ENCODE assay signal across 8 mouse cellular contexts in the genomic region with DNA sequence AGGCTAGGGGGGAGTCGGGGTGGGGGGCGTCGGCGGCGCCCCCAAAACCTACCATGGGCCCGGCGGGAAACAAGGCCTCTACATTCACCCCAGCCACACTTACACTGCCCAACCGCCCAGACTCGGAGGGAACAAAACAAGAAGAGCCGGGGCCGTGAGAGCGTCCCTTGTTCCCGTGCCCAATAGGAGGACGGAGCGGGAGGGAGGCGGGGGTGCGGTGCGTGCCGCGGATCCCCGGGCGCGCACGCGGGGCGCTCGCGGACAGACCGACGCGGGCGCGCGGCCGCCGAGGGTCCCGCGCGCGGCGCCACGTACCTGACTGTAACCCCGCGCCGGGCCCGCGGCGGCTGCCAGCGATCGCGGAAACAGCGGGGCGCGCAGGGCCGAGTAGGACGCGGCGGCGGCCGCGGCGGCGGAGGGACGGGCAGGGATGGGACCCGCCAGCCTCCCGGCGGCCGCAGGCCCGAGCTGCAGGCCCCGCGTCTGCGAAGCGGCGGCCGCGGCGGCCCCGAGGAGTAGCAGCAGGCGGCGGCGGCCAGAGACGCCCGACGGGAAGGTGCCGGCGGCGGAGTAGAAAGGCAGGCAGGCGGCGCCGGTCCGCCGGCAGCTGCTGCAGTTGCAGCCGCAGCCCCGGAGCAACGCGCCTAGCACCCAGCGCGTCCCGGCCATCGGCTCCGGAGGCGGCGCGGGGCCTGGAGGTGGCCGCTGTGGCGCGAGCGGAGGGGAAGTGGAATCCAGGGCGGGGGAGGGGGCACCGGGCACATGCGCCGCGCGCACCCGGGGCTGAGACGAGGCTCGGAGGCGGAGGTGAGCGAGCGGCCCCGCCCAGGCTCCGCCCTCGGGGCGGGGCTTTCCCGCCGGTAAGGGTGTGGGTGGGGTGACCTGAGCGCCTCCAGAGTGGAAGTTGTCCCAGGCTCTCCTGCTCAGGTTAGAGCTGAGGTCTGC. TPM values are rescaled to one million over a fixed set of nuclear protein-coding genes. Genes with fewer than 3 reads are reported as not detected.
A peak's percentile ranks its signal among the peaks of the same experiment; 100 is the strongest.
DNase-seq lines count a peak whose midpoint lies in the region; ATAC-seq and TF ChIP-seq lines count a peak whose summit lies in the region.

A gene (minus strand): TSS at position 729 of the 945 bp plus-strand sequence.

- H3K9ac ChIP-seq in CH12.LX (ENCODE audit: insufficient read depth, low read depth) = peak within 1 kb of the TSS; percentile 97
- H3K9ac ChIP-seq in forebrain, embryonic 12.5 days = peak within 1 kb of the TSS; percentile 96
- peak within 1 kb of the TSS; percentile 99 for H3K9ac ChIP-seq in heart, postnatal 0 days (replicated peaks; ENCODE audit: low read depth, low read length)
- H3K9ac ChIP-seq in liver, postnatal 0 days (replicated peaks) = peak within 1 kb of the TSS; percentile 77
- peak within 1 kb of the TSS; percentile 98 for H3K9ac ChIP-seq in neural tube, embryonic 14.5 days (replicated peaks; ENCODE audit: low read depth, low read length)

- in situ Hi-C loops in CH12.LX (cut with MboI; ENCODE audit: low pct_ligation_motif_present, low pct_unique_long_range_greater_than_20kb, low sequenced_read_pairs) = no loop called here

- no peaks in the 10 kb centered on the region for H3K27me3 ChIP-seq in CH12.LX (replicated peaks)
- no peaks in the 10 kb centered on the region for H3K27me3 ChIP-seq in forebrain, embryonic 12.5 days
- H3K27me3 ChIP-seq in heart, postnatal 0 days (ENCODE audit: control insufficient read depth, insufficient read depth, low read length) = no peaks in the 10 kb centered on the region
- no peaks in the 10 kb centered on the region for H3K27me3 ChIP-seq in liver, postnatal 0 days (ENCODE audit: insufficient read depth, low read length)
- H3K27me3 ChIP-seq in neural tube, embryonic 14.5 days (ENCODE audit: control insufficient read depth, insufficient read depth, low read length) = no peaks in the 10 kb centered on the region

- no peak for TF ChIP-seq CTCF in CH12.LX (conservative IDR thresholded peaks at IDR 0.05 in 1 of 2, IDR thresholded peaks at IDR 0.05 in 1 of 2; ENCODE audit: low read depth in 2 of 2, low read length in 2 of 2)
- TF ChIP-seq CTCF in heart, postnatal 0 days (IDR thresholded peaks at IDR 0.05; ENCODE audit: low read depth) = no peak
- 0 out of 2 replicates have a peak, but pooled peaks have one; percentile 7 for TF ChIP-seq CTCF in liver, postnatal 0 days (IDR thresholded peaks at IDR 0.05; ENCODE audit: low read depth)

- TF ChIP-seq EP300 in CH12.LX (IDR thresholded peaks at IDR 0.05; ENCODE audit: low read length) = no peak
- TF ChIP-seq EP300 in heart, postnatal 0 days (IDR thresholded peaks at IDR 0.05; ENCODE audit: low read depth) = no peak
- TF ChIP-seq EP300 in liver, postnatal 0 days (IDR thresholded peaks at IDR 0.05; ENCODE audit: low read depth) = no peak

- H3K79me2 ChIP-seq in CH12.LX (replicated peaks; ENCODE audit: control insufficient read depth, extremely low read depth, insufficient read depth, poor library complexity, severe bottlenecking) = peaks cover 37% of the 10 kb centered on the region

- peak; percentile 74 for TF ChIP-seq POLR2A in CH12.LX (IDR thresholded peaks at IDR 0.05; ENCODE audit: low read depth, low read length)

- TF ChIP-seq RAD21 in CH12.LX (IDR thresholded peaks at IDR 0.05; ENCODE audit: low read depth, low read length) = no peak

- peak; percentile 83 for DNase-seq in CH12.LX (ENCODE audit: extremely low read depth)
- peak; percentile 76 for DNase-seq in c-Kit-positive CD71-positive TER-119-negative erythroid progenitor cells, embryonic 14.5 days (ENCODE audit: low read depth)
- DNase-seq in heart, postnatal 0 days (ENCODE audit: low spot score) = peak; percentile 89
- peak; percentile 63 for DNase-seq in large intestine, adult 2 months (ENCODE audit: low read depth, low spot score)
- peak; percentile 95 for DNase-seq in liver, postnatal 0 days
- peak; percentile 96 for DNase-seq in testis, postnatal 10 days (ENCODE audit: low spot score)

- peak within 1 kb of the TSS; percentile 85 for H3K4me2 ChIP-seq in CH12.LX (ENCODE audit: insufficient read depth, low read depth, poor library complexity, severe bottlenecking)
- H3K4me2 ChIP-seq in forebrain, embryonic 12.5 days = peak within 1 kb of the TSS; percentile 74
- peak within 1 kb of the TSS; percentile 88 for H3K4me2 ChIP-seq in heart, postnatal 0 days (ENCODE audit: low read depth, low read length)
- H3K4me2 ChIP-seq in liver, postnatal 0 days (ENCODE audit: low read depth, low read length) = peak within 1 kb of the TSS; percentile 77
- peak within 1 kb of the TSS; percentile 61 for H3K4me2 ChIP-seq in neural tube, embryonic 14.5 days (ENCODE audit: low read depth, low read length)

- dilution Hi-C loops in CH12.LX (cut with MboI; ENCODE audit: extremely low pct_ligation_motif_present, extremely low pct_unique_long_range_greater_than_20kb, low sequenced_read_pairs) = no loop called here

- no peaks in the 10 kb centered on the region for H3K9me3 ChIP-seq in CH12.LX (replicated peaks; ENCODE audit: low read length)
- no peaks in the 10 kb centered on the region for H3K9me3 ChIP-seq in forebrain, embryonic 12.5 days
- H3K9me3 ChIP-seq in heart, postnatal 0 days (replicated peaks; ENCODE audit: control insufficient read depth, low read length) = no peaks in the 10 kb centered on the region
- H3K9me3 ChIP-seq in liver, postnatal 0 days (ENCODE audit: low read length) = no peaks in the 10 kb centered on the region
- H3K9me3 ChIP-seq in neural tube, embryonic 14.5 days (ENCODE audit: control insufficient read depth, low read length) = no peaks in the 10 kb centered on the region

- H3K27ac ChIP-seq in CH12.LX (ENCODE audit: insufficient read depth, low read depth) = peak within 1 kb of the TSS; percentile 78
- H3K27ac ChIP-seq in forebrain, embryonic 12.5 days = peak within 1 kb of the TSS; percentile 99
- H3K27ac ChIP-seq in heart, postnatal 0 days (ENCODE audit: low read depth) = peak within 1 kb of the TSS; percentile 99
- H3K27ac ChIP-seq in liver, postnatal 0 days (ENCODE audit: low read depth) = peak within 1 kb of the TSS; percentile 98
- H3K27ac ChIP-seq in neural tube, embryonic 14.5 days (ENCODE audit: low read depth, low read length) = peak within 1 kb of the TSS; percentile 97

- peaks cover 7 to 17% of the 10 kb centered on the region in 2 experiments for H3K4me1 ChIP-seq in CH12.LX (ENCODE audit: control insufficient read depth in 1 of 2, insufficient read depth in 2 of 2)
- peaks cover 31% of the 10 kb centered on the region for H3K4me1 ChIP-seq in forebrain, embryonic 12.5 days
- peaks cover 4% of the 10 kb centered on the region; the same call in 1 of the 2 replicates for H3K4me1 ChIP-seq in heart, postnatal 0 days (ENCODE audit: control insufficient read depth, insufficient read depth)
- peaks cover 19% of the 10 kb centered on the region for H3K4me1 ChIP-seq in liver, postnatal 0 days (ENCODE audit: insufficient read depth)
- peaks cover 20% of the 10 kb centered on the region for H3K4me1 ChIP-seq in neural tube, embryonic 14.5 days (ENCODE audit: control insufficient read depth, insufficient read depth, low read length)

- WGBS in forebrain, embryonic 12.5 days = 0% methylated on average over 88 of the region's 127 CpGs
- under 1% methylated on average over 63 of the region's 127 CpGs for WGBS in heart, postnatal 0 days
- under 1% methylated on average over 123 of the region's 127 CpGs for WGBS in large intestine, adult 2 months
- WGBS in liver, postnatal 0 days (ENCODE audit: insufficient replicate concordance) = 1% methylated on average over 63 of the region's 127 CpGs
- under 1% methylated on average over 99 of the region's 127 CpGs for WGBS in neural tube, embryonic 14.5 days

- H3K36me3 ChIP-seq in CH12.LX (replicated peaks in 1 of 2; ENCODE audit: control insufficient read depth in 1 of 2, insufficient read depth in 1 of 2, low read length in 1 of 2) = peaks cover 17 to 25% of the 10 kb centered on the region in 2 experiments
- peaks cover 15% of the 10 kb centered on the region for H3K36me3 ChIP-seq in forebrain, embryonic 12.5 days (replicated peaks)
- H3K36me3 ChIP-seq in heart, postnatal 0 days (replicated peaks; ENCODE audit: control insufficient read depth, insufficient read depth, low read length) = peaks cover 21% of the 10 kb centered on the region
- no peaks in the 10 kb centered on the region; the same call in none of the 2 replicates for H3K36me3 ChIP-seq in liver, postnatal 0 days (replicated peaks; ENCODE audit: insufficient read depth, low read length)
- no peaks in the 10 kb centered on the region for H3K36me3 ChIP-seq in neural tube, embryonic 14.5 days (ENCODE audit: control insufficient read depth, insufficient read depth, low read length)

- peak within 1 kb of the TSS; percentile 77 to 99 (median 90) for H3K4me3 ChIP-seq in CH12.LX (replicated peaks in 1 of 3; ENCODE audit: low read depth in 2 of 3, low read length in 2 of 3, poor library complexity in 1 of 3)
- H3K4me3 ChIP-seq in forebrain, embryonic 12.5 days (replicated peaks) = peak within 1 kb of the TSS; percentile 97
- H3K4me3 ChIP-seq in heart, postnatal 0 days (ENCODE audit: low read depth, low read length) = peak within 1 kb of the TSS; percentile 93
- H3K4me3 ChIP-seq in liver, postnatal 0 days (ENCODE audit: low read depth, low read length) = peak within 1 kb of the TSS; percentile 64
- peak within 1 kb of the TSS; percentile 92 for H3K4me3 ChIP-seq in neural tube, embryonic 14.5 days (ENCODE audit: low read depth, low read length)

- peak; percentile 92 for ATAC-seq in forebrain, embryonic 12.5 days (ENCODE audit: low FRiP score)
- peak; percentile 92 for ATAC-seq in heart, postnatal 0 days (ENCODE audit: insufficient read depth, low read depth)
- peak; percentile 85 for ATAC-seq in liver, postnatal 0 days
- ATAC-seq in neural tube, embryonic 14.5 days (ENCODE audit: low read depth) = peak; percentile 92

TF ChIP-seq in CH12.LX, 34 proteins besides CTCF, POLR2A, EP300 and RAD21 (continues in another document):
- TF ChIP-seq JUND (conservative IDR thresholded peaks at IDR 0.05; ENCODE audit: low read depth, low read length) (no peak), MYC (IDR thresholded peaks at IDR 0.05; ENCODE audit: low read depth, low read length) (peak; percentile 35; the same call in 1 of the 2 replicates), TCF12 (IDR thresholded peaks at IDR 0.05; ENCODE audit: low read depth, low read length) (peak; percentile 76), ETS1 (conservative IDR thresholded peaks at IDR 0.05; ENCODE audit: low read depth, low read length) (no peak), USF1 (IDR thresholded peaks at IDR 0.05; ENCODE audit: low read depth, low read length) (no peak)

RNA-seq across cellular contexts. Expression of the gene that starts here (rescaled TPM):
- total RNA-seq in CH12.LX (2012; rRNA removed) (56.8 and 60.5 TPM in 2 replicates), CH12.LX (2014; rRNA removed) (109 and 115 TPM in 2 replicates)
- 100 and 126 TPM in 2 replicates for polyA plus RNA-seq in CH12.LX (2012; ENCODE audit: insufficient read length, low read depth)
- polyA plus RNA-seq in forebrain, embryonic 12.5 days (2016; fragmentation: Nextera tagmentation; extraction: Ambion mirVana) = 99.9 and 103 TPM in 2 replicates
- 68.2 and 83.1 TPM in 2 replicates for total RNA-seq in heart, postnatal 0 days (2014; rRNA removed; ENCODE audit: low replicate concordance)
- polyA plus RNA-seq in heart, postnatal 0 days (2015; fragmentation: Nextera tagmentation; extraction: Ambion mirVana) = 112 and 125 TPM in 2 replicates
- 11.4 and 15.7 TPM in 2 replicates for polyA plus RNA-seq in large intestine, adult 2 months (2012; rRNA removed)
- polyA plus RNA-seq in liver, postnatal 0 days (2015; fragmentation: Nextera tagmentation; extraction: Ambion mirVana) = 35.9 and 42.0 TPM in 2 replicates
- 62.1 and 73.5 TPM in 2 replicates for polyA plus RNA-seq in neural tube, embryonic 14.5 days (2014; fragmentation: Nextera tagmentation; extraction: Ambion mirVana)

Comparison
In these comparisons a context has a peak if more than half of its experiments do, and no peak if none do; other contexts are left out.
1. Peak in every context shown above with its lines: DNase-seq, ATAC-seq, H3K4me3 ChIP-seq and H3K27ac ChIP-seq.